Mouse (Mus musculus) mature B cell (primary cell): ENCODE results near the gene Sorcs2.

Experiments
- in situ Hi-C: fragments of 300-500 bp; cut with MboI; formaldehyde crosslinking; loops from 2 replicates; pipeline ENCODE4 v1.14.3; 2019

Sorcs2 gene

DNA sequence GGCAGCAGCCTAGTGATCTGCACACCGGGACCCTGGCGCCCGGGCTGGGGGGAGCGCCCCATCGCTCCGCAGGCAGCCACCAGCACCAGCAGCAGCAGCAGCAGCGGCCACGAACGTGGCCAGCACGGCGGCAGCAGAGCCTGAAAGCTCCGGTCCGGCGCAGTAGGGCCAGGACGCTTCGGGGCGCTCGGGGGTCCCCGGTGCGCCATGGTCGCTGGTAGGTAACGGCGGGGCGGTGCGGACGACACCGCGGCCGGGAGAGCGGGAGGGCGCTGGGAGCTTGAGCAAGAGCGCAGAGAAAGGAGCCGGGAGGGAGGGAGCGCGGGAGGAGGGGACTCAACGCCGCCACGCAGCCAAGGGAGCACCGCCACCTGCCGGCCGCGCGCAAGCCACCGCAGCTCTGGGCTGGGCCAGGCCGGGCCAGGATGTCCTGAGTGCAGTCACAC lies at the start of gene Sorcs2:
TSS of gene Sorcs2 (minus strand) at position 303 of the 446 bp plus-strand sequence.
- in situ Hi-C loops: no loop called here

DNA sequence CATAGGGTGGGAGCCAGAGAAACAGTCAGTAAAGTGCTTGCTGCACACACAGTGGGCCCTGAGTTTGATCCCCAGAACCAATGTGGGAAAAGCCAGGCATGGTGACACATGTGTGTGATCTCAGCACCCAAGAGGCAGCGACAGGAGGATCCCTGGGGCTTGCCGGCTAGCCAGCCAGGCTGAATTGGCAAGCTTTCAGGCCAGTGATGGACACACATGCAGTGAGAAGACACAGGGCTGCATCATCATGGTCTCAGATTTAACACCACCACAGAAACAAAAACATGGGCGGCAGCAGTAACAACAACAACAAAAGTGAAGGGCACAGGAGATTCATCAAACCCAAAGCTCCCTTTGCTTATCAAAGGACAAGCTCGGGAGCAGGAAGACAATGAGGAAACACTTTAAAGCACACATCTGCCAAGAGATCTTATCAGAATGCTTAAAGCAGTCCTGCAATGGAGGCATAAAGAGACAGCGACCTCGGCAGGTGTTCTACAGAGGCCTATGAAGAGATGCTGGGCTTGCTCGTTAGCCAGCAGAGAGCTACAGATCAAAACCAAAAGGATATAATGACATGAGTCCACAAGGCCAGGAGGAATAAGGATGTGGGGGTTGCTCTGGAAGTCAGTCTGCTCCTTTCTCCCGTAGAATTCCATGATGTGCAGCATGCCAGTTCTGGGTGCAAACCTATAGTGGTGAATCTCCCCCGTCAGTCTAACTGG lies 48.4 kb upstream of the Sorcs2 start:
- in situ Hi-C loops: no loop called here

DNA sequence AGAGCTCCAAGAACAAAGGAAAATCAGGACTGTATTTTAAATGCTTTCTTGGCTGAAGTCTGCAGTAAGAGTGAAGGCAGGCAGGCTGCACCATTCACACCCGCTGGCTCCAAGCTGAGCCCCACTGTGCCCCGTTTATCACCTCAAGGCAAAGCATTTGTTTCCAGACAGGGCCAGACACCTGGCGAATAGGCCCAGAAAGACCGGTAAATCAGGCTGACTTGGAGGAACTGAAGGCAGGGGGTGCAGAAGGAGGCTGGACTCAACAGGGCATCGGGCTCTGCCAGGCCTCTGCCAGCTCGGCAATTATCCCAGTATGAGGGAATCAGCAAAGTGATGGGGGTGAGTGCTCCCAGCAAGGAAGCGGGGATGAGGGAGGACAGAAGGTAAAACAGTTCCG lies 47.1 kb upstream of the Sorcs2 start:
- in situ Hi-C loops: no loop called here

DNA sequence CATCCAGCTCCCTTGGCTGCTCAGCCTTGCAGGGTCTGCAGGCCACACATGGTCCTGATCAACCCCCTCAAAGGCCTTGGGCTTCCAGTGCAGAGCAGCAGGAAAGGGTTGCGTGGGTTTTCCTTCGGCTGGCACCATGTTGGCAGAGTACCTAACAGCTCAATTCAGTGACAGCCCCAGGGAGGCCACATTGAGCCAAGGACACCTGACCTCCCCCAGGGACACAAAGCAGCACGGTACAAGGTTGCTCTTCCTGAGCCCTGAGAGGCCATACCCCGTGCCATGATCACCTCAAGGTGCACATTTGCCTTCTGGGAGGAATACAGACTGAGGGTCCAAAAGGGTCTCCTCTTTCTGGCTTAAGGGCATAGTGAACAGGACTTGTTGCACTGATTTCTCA lies 46.7 kb upstream of the Sorcs2 start:
- in situ Hi-C loops: no loop called here

DNA sequence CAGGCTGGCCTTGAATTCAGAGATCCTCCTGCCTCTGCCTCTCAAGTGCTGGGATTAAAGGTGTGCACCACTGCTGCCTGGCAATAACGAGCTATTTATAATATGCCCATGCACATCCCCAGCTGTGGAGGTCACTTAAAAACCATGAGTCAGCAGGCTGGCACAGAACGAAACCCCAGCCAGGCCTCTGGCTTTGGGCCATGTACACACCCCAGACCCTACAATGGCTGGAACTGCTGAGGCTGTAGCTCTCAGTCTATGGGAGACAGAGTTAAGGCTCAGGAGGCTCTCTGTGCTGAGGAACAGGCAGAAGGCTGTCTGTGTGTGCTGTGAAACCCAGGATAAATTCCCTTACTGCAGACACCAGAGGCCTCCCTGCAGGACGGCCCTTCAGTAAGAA lies 42.8 kb upstream of the Sorcs2 start:
- in situ Hi-C loops: no loop called here

DNA sequence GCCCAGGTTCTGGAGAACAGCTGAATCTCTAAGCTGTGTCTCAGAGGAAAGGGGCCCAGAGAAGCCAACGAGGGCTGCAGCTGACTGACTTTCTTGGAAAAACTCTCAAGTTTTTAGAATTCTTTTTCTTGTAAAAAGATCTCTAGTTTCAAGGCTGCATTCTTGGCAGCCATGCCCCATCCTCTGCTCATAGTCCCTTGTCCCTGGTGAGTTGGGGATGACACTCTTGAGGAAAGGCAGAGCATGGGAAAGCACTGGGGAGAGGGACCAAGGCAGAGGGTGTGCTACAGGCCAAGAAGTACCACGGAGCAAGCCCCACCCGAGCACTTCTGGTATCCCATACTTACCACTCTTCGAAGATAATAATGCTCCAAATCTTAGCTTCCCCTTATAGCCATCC lies 38.9 kb upstream of the Sorcs2 start:
- in situ Hi-C loops: no loop called here

DNA sequence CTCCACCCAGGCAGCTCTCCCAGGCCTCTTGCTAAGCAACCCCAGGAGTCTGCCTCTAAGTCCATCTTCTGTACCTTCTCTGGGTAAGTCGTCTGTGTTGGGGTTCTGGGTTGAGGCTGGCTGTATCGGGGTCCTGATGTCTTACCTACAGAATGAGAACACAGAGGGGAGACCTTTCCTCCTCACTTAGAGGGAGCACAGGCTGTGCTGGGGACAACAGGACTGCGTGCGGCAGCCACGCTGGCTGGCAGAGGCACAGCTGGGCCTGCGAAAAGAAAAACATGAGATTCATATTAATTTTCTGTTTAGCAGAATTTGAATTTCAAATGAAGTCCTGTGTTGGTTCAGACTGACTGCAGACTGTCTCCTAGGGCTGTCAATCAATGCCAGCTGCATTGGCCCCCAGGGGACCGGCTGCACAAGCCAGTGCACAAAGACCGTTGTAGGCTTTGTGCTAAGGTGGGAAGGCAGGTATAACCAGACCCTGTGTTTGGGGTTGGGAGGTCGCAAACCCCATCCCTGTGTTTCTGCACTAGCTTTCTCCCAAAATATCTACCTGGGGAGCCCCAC lies 36.5 kb upstream of the Sorcs2 start:
- in situ Hi-C loops: no loop called here

DNA sequence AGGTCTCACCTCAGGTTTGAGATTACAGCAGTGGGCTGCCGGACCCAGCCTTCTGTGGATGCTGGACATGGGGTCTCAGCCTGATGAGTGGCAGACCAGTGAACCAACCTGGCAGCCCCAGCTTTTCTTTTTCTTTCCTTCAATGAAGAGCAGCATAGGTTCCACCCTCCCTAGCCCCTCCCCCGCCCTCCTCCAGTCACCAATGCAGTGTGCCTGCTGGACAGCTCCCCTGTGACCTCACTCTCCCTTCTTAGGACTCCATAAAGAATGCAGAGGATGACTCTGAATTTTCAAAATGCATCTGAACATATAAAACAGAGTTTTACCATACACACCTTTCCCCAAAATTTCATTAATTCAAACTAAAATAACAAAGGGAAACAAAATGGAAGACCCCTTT lies 33.8 kb upstream of the Sorcs2 start:
- in situ Hi-C loops: no loop called here

DNA sequence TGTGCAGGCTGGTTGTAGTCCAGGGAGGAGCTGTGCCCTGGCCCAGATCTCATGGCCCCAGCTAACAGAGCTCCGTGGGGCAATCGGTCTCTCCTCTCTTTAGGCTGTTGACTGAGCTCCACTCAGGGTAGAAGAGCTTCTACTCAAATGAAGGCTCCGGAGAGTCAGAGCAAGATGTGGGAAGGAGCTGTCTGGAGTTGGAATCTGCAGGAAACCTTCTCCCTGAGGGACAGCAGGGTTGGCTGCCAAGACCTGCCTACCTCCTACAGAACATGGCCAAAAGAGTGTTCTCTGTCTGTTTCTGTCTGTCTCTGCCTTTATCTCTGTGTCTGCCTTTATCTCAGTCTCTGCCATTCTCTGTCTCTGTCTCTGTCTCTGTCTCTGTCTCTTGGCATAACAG lies 31.6 kb upstream of the Sorcs2 start:
- in situ Hi-C loops: no loop called here

DNA sequence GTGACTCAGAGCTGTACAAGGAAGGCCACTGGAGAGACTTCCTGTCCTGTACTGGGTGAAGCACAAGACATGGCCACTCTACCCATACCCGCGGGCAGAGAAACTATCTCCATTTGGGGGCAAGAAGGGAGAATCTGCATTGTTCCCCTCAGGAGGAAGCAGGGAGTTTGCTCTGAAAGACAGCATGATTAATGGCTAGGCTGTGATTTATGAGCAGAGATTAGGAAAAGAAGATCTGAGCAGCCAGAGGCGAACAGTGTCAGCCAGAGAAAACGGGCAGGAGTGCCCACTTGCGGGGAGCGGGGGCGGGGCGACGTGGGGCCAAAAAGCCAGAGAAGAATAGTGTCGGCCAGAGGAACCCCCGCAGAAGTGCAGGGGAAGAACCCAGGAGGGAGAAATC lies 29.9 kb upstream of the Sorcs2 start:
- in situ Hi-C loops: no loop called here

DNA sequence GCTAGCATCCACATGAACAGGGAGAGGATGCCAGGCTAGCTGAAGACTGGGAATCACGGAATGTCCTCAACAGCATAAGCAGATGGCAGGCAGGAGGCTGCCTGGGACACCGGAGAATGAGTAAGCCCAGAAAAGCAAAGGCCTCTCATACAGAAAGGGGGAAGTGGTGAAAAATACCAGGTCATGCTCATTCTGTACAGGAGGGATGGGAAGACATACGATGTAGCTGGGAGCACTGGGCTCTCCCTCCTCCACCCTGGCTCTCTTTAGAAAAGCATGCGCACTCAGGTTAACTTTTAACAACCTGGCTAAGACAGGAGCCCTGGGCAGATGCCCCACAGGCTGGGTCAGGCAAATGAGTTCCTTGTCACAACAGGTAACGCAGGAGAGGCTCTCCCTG lies 28.5 kb upstream of the Sorcs2 start:
- in situ Hi-C loops: no loop called here

DNA sequence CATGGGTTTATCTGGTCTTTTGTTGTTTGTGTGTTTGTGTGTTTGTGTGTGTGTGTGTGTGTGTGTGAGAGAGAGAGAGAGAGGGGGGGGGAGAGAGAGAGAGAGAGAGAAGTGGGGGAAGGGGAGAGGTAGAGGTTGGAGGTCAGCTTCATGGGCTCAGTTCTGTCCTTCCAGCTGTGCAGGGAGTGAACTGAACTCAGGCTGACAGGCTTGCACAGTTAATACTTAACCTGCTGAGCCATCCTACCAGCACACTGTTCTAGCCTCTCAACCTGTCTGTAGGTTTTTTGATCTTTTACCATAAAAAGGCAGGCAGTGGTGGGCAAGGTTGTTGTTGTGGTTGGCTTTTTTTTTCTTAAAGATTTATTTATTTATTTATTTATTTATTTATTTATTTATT lies 26.7 kb upstream of the Sorcs2 start:
- in situ Hi-C loops: no loop called here

DNA sequence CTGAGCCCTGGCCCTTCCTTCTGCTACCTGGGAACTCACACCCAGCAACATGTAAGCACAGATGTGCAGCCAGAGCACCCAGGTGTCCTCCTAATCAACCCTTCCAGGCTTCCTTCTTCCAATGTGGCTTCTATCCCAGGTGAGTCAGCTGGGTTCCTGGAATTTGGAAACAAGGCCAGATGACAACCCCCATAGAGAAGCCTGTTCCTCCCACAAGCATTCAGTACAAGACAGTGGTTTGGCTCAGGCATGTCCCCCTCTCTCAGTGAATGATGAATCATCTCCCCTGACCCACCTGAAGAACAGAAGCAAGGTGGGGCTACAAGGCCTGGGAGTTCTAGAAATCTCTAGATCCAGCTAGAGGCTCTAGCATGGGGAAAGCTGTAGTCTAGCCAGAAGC lies 24.8 kb upstream of the Sorcs2 start:
- in situ Hi-C loops: no loop called here

DNA sequence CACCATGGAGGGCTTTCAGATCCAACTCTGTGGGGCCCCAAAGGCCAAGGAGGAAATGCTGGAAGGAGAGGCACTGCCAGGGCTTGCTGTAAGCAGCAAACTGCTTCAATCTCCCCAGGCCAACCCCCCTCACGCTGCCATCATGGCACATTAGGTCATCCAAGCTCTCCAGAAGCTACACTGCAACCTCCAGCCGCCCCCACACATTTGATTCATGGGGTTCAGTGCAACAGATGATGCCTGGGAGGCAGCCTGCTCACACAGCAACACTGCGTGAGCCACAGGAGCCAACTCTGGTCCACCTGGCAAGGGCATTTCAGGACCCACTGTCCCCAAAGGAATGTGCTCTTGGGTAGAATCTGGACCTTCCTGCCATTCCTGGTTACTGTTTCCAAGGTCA lies 21.9 kb upstream of the Sorcs2 start:
- in situ Hi-C loops: no loop called here

DNA sequence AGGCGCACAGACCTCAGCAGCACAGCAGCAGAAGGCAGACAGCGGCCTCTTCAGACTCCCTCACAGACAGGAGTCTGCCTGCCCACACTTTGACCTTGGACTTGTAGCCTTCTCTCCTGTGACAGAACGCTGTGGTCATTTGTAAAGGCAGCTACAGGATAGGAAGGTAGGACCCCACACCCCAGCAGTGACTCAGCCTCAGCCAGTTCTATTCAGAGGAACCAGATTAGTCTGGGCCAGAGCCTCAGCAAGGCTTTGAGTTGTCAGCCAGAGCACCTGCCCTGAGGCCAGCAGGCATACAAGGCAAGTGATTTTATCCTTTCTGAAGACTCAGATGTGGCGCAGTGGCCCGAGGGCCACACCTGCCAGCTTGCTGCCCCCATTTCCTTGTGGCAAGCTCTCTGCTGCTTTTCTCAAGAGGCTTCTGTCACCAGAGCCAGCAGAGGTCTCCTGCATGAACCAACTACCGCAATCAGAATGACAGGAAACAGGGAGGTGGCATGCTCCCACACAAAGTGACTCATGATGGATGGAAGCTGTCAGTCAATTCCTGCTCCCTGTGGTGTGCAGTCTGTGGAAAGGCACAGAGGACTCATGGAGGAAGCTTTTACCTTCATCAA lies 16.9 kb upstream of the Sorcs2 start:
- in situ Hi-C loops: no loop called here

DNA sequence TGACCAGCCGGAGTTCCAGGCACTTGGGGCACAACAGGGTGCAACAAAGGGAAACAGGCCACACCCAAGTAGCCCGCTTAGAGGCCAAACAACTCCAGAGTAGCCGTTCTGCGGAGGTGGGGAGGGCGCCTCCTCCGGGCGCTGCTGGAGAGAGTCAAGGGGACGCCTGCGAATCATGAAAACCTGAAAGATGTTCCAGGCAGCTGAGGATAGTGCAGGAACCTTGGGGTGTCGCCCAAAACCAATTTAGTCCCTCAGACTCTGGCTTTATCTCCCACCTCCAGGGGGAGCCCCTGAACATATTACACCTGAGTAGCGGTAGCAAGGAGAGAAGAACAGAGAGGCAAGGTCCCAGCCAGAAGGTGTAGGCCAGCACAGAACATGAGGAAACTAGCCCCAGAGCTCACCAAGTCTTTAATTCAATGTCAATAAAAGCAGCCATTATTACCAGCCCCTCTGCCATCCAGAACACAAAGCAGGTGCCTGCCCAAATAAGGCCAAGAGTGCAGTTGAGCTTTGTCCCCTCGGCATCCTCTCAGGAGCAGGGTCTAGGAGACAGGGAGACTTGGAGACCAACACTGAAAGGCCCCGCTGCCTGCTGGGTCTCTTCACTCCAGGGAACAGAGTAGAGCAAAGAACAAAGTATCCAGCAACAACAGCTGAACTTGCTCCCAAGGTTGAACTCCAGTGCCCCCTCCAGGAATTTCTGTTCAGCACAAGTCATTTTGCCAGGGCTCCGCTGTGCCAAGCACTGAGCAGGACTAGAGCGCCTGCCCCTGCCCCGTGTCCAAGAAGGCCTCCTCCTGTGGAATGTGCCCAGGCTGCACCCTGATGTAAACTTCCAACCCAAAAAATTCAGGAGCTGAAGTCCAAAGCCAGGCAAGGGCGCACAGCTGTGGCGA lies 775 bp upstream of the Sorcs2 start:
- in situ Hi-C loops: no loop called here

DNA sequence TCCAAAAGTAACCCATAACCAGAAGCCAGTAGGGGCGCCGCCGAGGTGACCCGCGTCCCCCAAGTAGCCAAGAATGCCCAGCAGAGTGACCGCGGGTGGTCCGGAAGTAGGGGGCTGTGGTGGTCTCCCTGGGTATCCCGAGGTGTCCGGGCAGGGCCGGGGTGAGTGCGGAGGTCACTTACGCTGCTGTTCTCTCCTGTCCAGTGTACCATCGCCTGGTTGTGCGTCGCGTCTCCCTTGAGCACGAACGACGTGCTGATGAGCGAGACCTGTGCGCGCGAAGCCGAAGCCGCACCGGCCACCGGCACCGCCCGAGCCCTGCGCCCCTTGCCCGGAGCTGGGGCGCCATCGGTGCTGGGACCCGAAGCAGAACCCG lies 567 bp downstream of the Sorcs2 start:
- in situ Hi-C loops: no loop called here

DNA sequence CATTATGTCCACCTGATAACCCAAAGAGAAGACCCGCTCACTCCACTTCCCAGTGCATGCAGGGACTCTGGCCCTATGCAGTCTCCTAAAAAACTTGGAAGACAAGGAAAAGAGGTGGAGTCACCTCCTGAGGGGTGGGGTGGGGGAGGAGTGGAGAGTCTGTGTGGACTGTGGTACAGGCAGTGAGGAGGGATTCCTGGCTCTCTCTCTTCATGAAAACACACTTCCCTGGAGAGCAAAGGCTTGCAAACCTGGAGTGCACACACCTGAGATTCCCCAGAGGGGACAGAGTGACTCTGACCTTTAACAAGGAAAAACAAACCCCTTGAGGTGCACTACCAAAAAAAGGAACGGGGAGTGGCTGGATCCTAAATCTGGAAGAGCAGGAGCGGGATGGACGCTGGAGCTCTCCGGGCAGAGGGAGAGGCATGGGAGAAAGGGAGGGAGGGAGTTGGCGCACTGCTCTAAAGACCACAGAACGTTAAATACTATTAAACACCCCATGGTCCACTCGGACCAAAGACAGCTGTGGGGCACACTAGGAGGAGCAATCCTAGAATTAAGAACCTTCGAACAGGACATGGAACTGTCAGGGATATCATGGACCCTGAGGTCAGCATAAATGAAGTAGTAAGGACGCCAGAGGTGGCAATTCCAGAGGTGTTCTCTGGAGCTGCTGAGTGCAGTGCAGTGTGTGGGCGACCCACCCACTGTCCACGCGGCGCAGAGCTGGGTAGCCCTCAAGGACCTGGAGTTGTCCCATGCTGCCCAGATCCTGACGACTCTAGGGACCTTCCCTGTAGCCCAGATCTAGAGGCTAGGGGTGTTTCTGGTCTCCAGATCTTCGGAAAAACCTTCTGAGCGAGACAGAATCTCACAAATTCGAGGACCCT lies 1.2 kb downstream of the Sorcs2 start:
- in situ Hi-C loops: no loop called here

DNA sequence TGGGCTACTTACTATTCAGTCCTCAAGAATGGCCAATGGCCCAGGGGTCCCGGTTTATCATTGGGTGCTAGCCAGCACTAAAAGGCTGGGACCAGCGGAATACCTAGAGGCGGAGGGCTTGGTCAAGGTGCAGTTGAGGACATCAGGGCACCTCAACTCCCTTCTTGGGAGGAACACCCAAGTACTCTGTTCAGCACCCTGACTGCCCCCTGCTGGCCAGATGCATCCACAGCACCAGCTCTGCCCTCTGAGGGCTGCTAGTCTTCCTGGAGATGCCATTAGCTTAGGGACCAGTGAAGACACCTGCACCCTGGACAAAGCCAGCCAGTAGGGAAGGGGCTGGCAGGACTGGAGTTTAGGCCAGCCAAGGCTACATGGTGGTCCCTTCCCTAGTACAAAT lies 1.9 kb downstream of the Sorcs2 start:
- in situ Hi-C loops: no loop called here

DNA sequence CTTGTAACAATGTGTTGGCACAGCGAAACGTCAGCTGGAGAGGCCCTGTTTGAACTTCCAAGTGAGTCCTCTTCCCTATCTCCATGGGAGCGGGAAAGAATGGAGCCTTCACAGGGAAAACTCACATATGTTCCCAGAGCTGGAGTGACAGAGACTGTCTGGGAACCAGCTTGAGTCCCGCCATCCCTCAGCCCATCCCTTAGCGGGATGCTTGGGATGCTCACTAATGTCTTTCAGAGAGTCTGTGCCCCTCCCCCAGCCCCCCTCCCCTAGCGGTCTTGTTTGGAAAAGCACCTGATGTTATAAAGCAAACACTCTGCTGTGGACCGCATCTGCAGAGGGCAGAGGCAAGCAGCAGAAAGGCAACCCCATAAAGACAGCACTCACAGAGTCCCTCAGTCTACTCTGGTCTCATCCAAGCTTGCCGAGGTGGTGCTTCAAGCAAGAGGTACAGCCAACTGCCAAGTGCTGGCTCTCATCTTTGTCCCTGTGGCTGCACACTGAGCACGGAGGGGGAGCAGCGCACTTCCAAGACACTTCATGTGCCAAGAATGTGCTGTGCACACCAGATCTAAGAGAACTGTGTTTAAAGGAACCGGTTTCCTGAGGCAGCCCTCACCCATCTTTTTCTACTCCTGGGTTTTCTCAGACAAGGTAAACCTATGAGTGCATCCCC lies 3.0 kb downstream of the Sorcs2 start:
- in situ Hi-C loops: no loop called here

DNA sequence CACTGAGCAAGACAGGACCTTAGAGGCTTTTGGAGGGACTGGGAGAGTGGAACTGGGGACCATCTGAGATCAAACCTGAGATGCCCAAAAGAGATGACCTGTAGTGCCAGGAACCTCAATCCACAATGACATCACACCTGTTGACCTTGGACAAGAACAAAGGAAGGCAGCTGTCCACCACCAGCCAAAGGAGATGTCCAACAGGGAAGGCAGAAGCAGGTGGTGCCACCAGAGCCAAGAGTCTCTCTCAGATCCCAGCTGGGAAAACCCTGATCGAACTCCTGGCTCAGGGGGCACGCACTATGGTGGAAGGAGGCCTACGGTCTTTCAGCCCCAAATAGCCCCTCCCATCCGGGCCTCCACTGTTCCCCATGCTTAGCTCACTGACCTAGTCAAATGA lies 6.2 kb downstream of the Sorcs2 start:
- in situ Hi-C loops: no loop called here
